Mouse (Mus musculus) bone marrow macrophage, adult 2 months (primary cell): ENCODE measurements around the gene Slc9a3r1.

Source experiments
- CTCF ChIP-seq: IDR thresholded peaks from 2 replicates; pipeline ENCODE4 v1.5.1; 2012; ENCODE audit warnings: low read depth, mild to moderate bottlenecking, low read length, moderate library complexity
- POLR2A ChIP-seq: IDR thresholded peaks from 2 replicates; pipeline ENCODE4 v1.6.1; 2012; ENCODE audit warnings: mild to moderate bottlenecking, low read depth, low read length, borderline replicate concordance

- peak; percentile 91 for TF ChIP-seq CTCF
- no peak for TF ChIP-seq POLR2A
These were observed 61.7 kb downstream of the Slc9a3r1 start for GRCm38 (mm10) chr11:115224889-115225288.
